Mouse (Mus musculus): ENCODE measurements around the gene Nova2. TPM values are rescaled to one million over a fixed set of nuclear protein-coding genes. Genes with fewer than 3 reads are reported as not detected.

The Nova2 gene
- polyA plus RNA-seq, 1 experiment from 2014 or later, result 0.62 TPM

Other genes with a start within 250 kb of the Nova2 start
- gene Psg20, start 239.7 kb upstream of the Nova2 start, polyA plus RNA-seq (2015; fragmentation: Nextera tagmentation; extraction: Ambion mirVana), result not detected in 2 replicates
- not detected in 2 replicates for gene Psg22, start 207.8 kb upstream of the Nova2 start, polyA plus RNA-seq (2015; fragmentation: Nextera tagmentation; extraction: Ambion mirVana)
- not detected in 2 replicates for gene Psg19, start 127.4 kb upstream of the Nova2 start, polyA plus RNA-seq (2015; fragmentation: Nextera tagmentation; extraction: Ambion mirVana)
- not detected in 2 replicates for gene Psg17, start 104.3 kb upstream of the Nova2 start, polyA plus RNA-seq (2015; fragmentation: Nextera tagmentation; extraction: Ambion mirVana)
- gene Mill2, start 85.9 kb upstream of the Nova2 start, polyA plus RNA-seq (2015; fragmentation: Nextera tagmentation; extraction: Ambion mirVana), result 0.38 and 0.39 TPM in 2 replicates
- gene Pglyrp1, start 54.6 kb upstream of the Nova2 start, polyA plus RNA-seq (2015; fragmentation: Nextera tagmentation; extraction: Ambion mirVana), result 0.76 and 2.9 TPM in 2 replicates
- gene Ccdc61, start 15.5 kb upstream of the Nova2 start, polyA plus RNA-seq (2015; fragmentation: Nextera tagmentation; extraction: Ambion mirVana), result 26.3 and 35.6 TPM in 2 replicates
- gene Nanos2, start 61.5 kb downstream of the Nova2 start, polyA plus RNA-seq (2015; fragmentation: Nextera tagmentation; extraction: Ambion mirVana), result not detected in 2 replicates
- 6.0 and 6.7 TPM in 2 replicates for gene Mypop, start 65.4 kb downstream of the Nova2 start, polyA plus RNA-seq (2015; fragmentation: Nextera tagmentation; extraction: Ambion mirVana)
- 30.1 and 33.2 TPM in 2 replicates for gene Irf2bp1, start 78.2 kb downstream of the Nova2 start, polyA plus RNA-seq (2015; fragmentation: Nextera tagmentation; extraction: Ambion mirVana)
- gene Foxa3, start 97.7 kb downstream of the Nova2 start, polyA plus RNA-seq (2015; fragmentation: Nextera tagmentation; extraction: Ambion mirVana), result 0.62 and 1.8 TPM in 2 replicates
- gene Sympk, start 98.5 kb downstream of the Nova2 start, polyA plus RNA-seq (2015; fragmentation: Nextera tagmentation; extraction: Ambion mirVana), result 36.0 and 43.2 TPM in 2 replicates
- not detected in 2 replicates for gene Rsph6a, start 128.8 kb downstream of the Nova2 start, polyA plus RNA-seq (2015; fragmentation: Nextera tagmentation; extraction: Ambion mirVana)
- gene Dmwd, start 150.3 kb downstream of the Nova2 start, polyA plus RNA-seq (2015; fragmentation: Nextera tagmentation; extraction: Ambion mirVana), result 16.4 and 17.6 TPM in 2 replicates
- 13.1 and 16.8 TPM in 2 replicates for gene Dmpk, start 158.0 kb downstream of the Nova2 start, polyA plus RNA-seq (2015; fragmentation: Nextera tagmentation; extraction: Ambion mirVana)
- 14.7 and 15.3 TPM in 2 replicates for gene Six5, start 168.7 kb downstream of the Nova2 start, polyA plus RNA-seq (2015; fragmentation: Nextera tagmentation; extraction: Ambion mirVana)
- 3.5 and 4.4 TPM in 2 replicates for gene Gm4969, start 192.5 kb downstream of the Nova2 start, polyA plus RNA-seq (2015; fragmentation: Nextera tagmentation; extraction: Ambion mirVana)
- gene Fbxo46, start 194.0 kb downstream of the Nova2 start, polyA plus RNA-seq (2015; fragmentation: Nextera tagmentation; extraction: Ambion mirVana), result 15.3 and 16.6 TPM in 2 replicates
- 15.2 and 16.2 TPM in 2 replicates for gene Qpctl, start 223.4 kb downstream of the Nova2 start, polyA plus RNA-seq (2015; fragmentation: Nextera tagmentation; extraction: Ambion mirVana)
- gene Snrpd2, start 223.8 kb downstream of the Nova2 start, polyA plus RNA-seq (2015; fragmentation: Nextera tagmentation; extraction: Ambion mirVana), result 137 and 167 TPM in 2 replicates
- 0.37 and 0.56 TPM in 2 replicates for gene Gipr, start 240.2 kb downstream of the Nova2 start, polyA plus RNA-seq (2015; fragmentation: Nextera tagmentation; extraction: Ambion mirVana)